Comparison of ENCODE assay signal across 26 mouse cellular contexts in the genomic region with DNA sequence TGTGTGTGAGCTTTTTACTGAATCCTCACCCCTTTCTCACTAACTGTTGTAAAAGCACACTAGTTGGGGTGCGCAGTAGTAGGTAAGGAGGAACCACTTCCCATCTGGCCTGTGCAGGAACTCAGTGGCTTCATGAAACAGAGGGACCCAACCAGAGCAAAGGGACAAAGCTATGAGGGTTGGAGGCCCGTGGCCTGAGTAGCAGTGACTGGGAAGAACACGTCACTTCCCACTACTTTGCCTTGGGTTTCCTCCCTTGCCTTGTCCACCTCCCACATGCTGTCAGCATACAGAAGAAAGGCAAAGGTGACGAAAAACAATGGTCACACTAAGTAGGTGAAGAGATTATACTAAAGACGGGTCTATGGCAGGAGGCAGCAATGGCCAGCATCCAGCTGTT. TPM values are rescaled to one million over a fixed set of nuclear protein-coding genes. Genes with fewer than 3 reads are reported as not detected.
"Had no signal": no experiment of that assay in that cellular context is flagged by ENCODE, and none has a peak within 500 bp of the region (broad histone marks: within the 10 kb centered on the region; RNA-seq: fewer than 3 reads in every experiment).

No protein-coding gene starts in this region.

- H3K4me2 ChIP-seq: heart, embryonic 12.5 days; hindbrain, embryonic 13.5 days; hindbrain, embryonic 15.5 days; kidney, embryonic 15.5 days; limb, embryonic 13.5 days; limb, embryonic 15.5 days had no signal

- ATAC-seq: hindbrain, postnatal 0 days; intestine, embryonic 16.5 days had no signal

- H3K36me3 ChIP-seq: hindbrain, embryonic 15.5 days; kidney, embryonic 15.5 days; limb, embryonic 13.5 days; limb, embryonic 15.5 days had no signal

- H3K9me3 ChIP-seq: heart, embryonic 10.5 days; heart, embryonic 12.5 days; hindbrain, embryonic 13.5 days; hindbrain, embryonic 15.5 days; kidney, embryonic 15.5 days; limb, embryonic 13.5 days; limb, embryonic 15.5 days had no signal

- H3K9ac ChIP-seq: heart, embryonic 12.5 days; hindbrain, embryonic 13.5 days; hindbrain, embryonic 15.5 days; kidney, embryonic 15.5 days; limb, embryonic 13.5 days; limb, embryonic 15.5 days had no signal

- H3K27ac ChIP-seq: heart, embryonic 10.5 days; hindbrain, embryonic 13.5 days; hindbrain, embryonic 15.5 days; hindbrain, postnatal 0 days; kidney, embryonic 15.5 days; kidney, postnatal 0 days; limb, embryonic 13.5 days; limb, embryonic 15.5 days had no signal

- H3K4me3 ChIP-seq: heart, embryonic 10.5 days; heart, embryonic 12.5 days; hindbrain, embryonic 13.5 days; hindbrain, embryonic 15.5 days; kidney, embryonic 15.5 days; limb, embryonic 13.5 days; limb, embryonic 15.5 days had no signal

- DNase-seq: gastrocnemius, postnatal 14 days; gastrocnemius, postnatal 36 days; heart, adult 18-20 months; heart, postnatal 10 days; kidney, adult 11 months; kidney, adult 2 months; kidney, adult 9 months; kidney, postnatal 14 days; kidney, postnatal 36 days; layer of hippocampus, postnatal 36 days; left cerebral cortex, postnatal 4 days had no signal

RNA-seq across cellular contexts. Expression of a gene that starts 15.2 kb away (rescaled TPM):
- total RNA-seq: gastrocnemius, adult 18-20 months; gastrocnemius, adult 8-10 months; gastrocnemius, postnatal 14 days; gastrocnemius, postnatal 36 days; heart, adult 8-10 months; liver, adult 2 months had no signal
- polyA plus RNA-seq: heart, embryonic 14.5 days; liver, adult 2 months had no signal
